Mouse (Mus musculus): Measurements from ENCODE around the gene Slc7a7. TPM values are rescaled to one million over a fixed set of nuclear protein-coding genes. Genes with fewer than 3 reads are reported as not detected.

Slc7a7 gene
- polyA plus RNA-seq, 1 experiment from 2014 or later: 4.5 TPM

GRCm38 (mm10) chr14:54401723-54402122, 15.9 kb downstream of the Slc7a7 start:
- H3K4me2 ChIP-seq: no peak overlapping the region
- no peak overlapping the region for H3K9ac ChIP-seq
- no peaks in the 10 kb centered on the region for H3K36me3 ChIP-seq
- H3K27me3 ChIP-seq: no peaks in the 10 kb centered on the region
- H3K27ac ChIP-seq (replicated peaks): no peak overlapping the region
- no peak overlapping the region for H3K4me3 ChIP-seq
- no peak for ATAC-seq (ENCODE audit: low FRiP score, low read depth)
- WGBS: 81% methylated on average over 3 of the region's 3 CpGs
- no peaks in the 10 kb centered on the region for H3K4me1 ChIP-seq (replicated peaks)
- no peaks in the 10 kb centered on the region for H3K9me3 ChIP-seq

GRCm38 (mm10) chr14:54398921-54399382, 18.6 kb downstream of the Slc7a7 start:
- ATAC-seq (ENCODE audit: low FRiP score, low read depth): no peak
- Histone ChIP-seq H3K27me3 (no peaks in the 10 kb centered on the region), H3K9me3 (no peaks in the 10 kb centered on the region), H3K4me2 (no peak overlapping the region), H3K4me3 (no peak overlapping the region), H3K27ac (replicated peaks) (no peak overlapping the region), H3K36me3 (no peaks in the 10 kb centered on the region), H3K9ac (no peak overlapping the region), H3K4me1 (replicated peaks) (no peaks in the 10 kb centered on the region)
- WGBS: 67% methylated on average over 8 of the region's 8 CpGs

- no peaks in the 10 kb centered on the region for H3K27me3 ChIP-seq
- no peak for ATAC-seq (ENCODE audit: low FRiP score, low read depth)
- no peak overlapping the region for H3K27ac ChIP-seq (replicated peaks)
- H3K9ac ChIP-seq: no peak overlapping the region
- no peaks in the 10 kb centered on the region for H3K36me3 ChIP-seq
- no peaks in the 10 kb centered on the region for H3K4me1 ChIP-seq (replicated peaks)
- 72% methylated on average over 7 of the region's 7 CpGs for WGBS
- H3K4me3 ChIP-seq: no peak overlapping the region
- no peaks in the 10 kb centered on the region for H3K9me3 ChIP-seq
- no peak overlapping the region for H3K4me2 ChIP-seq
Measured at GRCm38 (mm10) chr14:54398528-54398916, 19.1 kb downstream of the Slc7a7 start.

GRCm38 (mm10) chr14:54397872-54398527, 19.6 kb downstream of the Slc7a7 start:
- Histone ChIP-seq H3K27me3 (no peaks in the 10 kb centered on the region), H3K4me1 (replicated peaks) (no peaks in the 10 kb centered on the region), H3K36me3 (no peaks in the 10 kb centered on the region), H3K4me2 (no peak overlapping the region), H3K4me3 (no peak overlapping the region), H3K9ac (no peak overlapping the region), H3K27ac (replicated peaks) (no peak overlapping the region), H3K9me3 (no peaks in the 10 kb centered on the region)
- WGBS: 82% methylated on average over 7 of the region's 7 CpGs
- no peak for ATAC-seq (ENCODE audit: low FRiP score, low read depth)

GRCm38 (mm10) chr14:54396685-54397084, 20.9 kb downstream of the Slc7a7 start:
- Histone ChIP-seq H3K4me3 (no peak overlapping the region), H3K9ac (no peak overlapping the region), H3K4me1 (replicated peaks) (no peaks in the 10 kb centered on the region), H3K36me3 (no peaks in the 10 kb centered on the region), H3K9me3 (no peaks in the 10 kb centered on the region), H3K27me3 (no peaks in the 10 kb centered on the region), H3K27ac (replicated peaks) (no peak overlapping the region), H3K4me2 (no peak overlapping the region)
- 86% methylated on average over 7 of the region's 7 CpGs for whole genome bisulfite sequencing
- ATAC-seq (ENCODE audit: low FRiP score, low read depth): no peak

- Histone ChIP-seq H3K36me3 (no peaks in the 10 kb centered on the region), H3K4me1 (replicated peaks) (no peaks in the 10 kb centered on the region), H3K4me2 (no peak overlapping the region), H3K27ac (replicated peaks) (no peak overlapping the region), H3K27me3 (no peaks in the 10 kb centered on the region), H3K9ac (no peak overlapping the region), H3K4me3 (no peak overlapping the region), H3K9me3 (no peaks in the 10 kb centered on the region)
- no peak for ATAC-seq (ENCODE audit: low FRiP score, low read depth)
Measured at GRCm38 (mm10) chr14:54394309-54394708, 23.3 kb downstream of the Slc7a7 start.

- ATAC-seq (ENCODE audit: low FRiP score, low read depth): no peak
- 79% methylated on average over 3 of the region's 3 CpGs for WGBS
- Histone ChIP-seq H3K27me3 (no peaks in the 10 kb centered on the region), H3K27ac (replicated peaks) (no peak overlapping the region), H3K4me3 (no peak overlapping the region), H3K4me2 (no peak overlapping the region), H3K9ac (no peak overlapping the region), H3K9me3 (no peaks in the 10 kb centered on the region), H3K36me3 (no peaks in the 10 kb centered on the region), H3K4me1 (replicated peaks) (no peaks in the 10 kb centered on the region)
Measured at GRCm38 (mm10) chr14:54393794-54394193, 23.8 kb downstream of the Slc7a7 start.

GRCm38 (mm10) chr14:54390843-54391242, 26.7 kb downstream of the Slc7a7 start:
- no peak overlapping the region for H3K27ac ChIP-seq (replicated peaks)
- no peaks in the 10 kb centered on the region for H3K27me3 ChIP-seq
- ATAC-seq (ENCODE audit: low FRiP score, low read depth): no peak
- H3K9me3 ChIP-seq: no peaks in the 10 kb centered on the region
- no peaks in the 10 kb centered on the region for H3K36me3 ChIP-seq
- no peak overlapping the region for H3K9ac ChIP-seq
- no peaks in the 10 kb centered on the region for H3K4me1 ChIP-seq (replicated peaks)
- 71% methylated on average over 6 of the region's 6 CpGs for WGBS
- no peak overlapping the region for H3K4me2 ChIP-seq
- H3K4me3 ChIP-seq: no peak overlapping the region

- ATAC-seq (ENCODE audit: low FRiP score, low read depth): no peak
- no peaks in the 10 kb centered on the region for H3K27me3 ChIP-seq
- H3K4me3 ChIP-seq: no peak overlapping the region
- WGBS: 64% methylated on average over 6 of the region's 6 CpGs
- no peak overlapping the region for H3K4me2 ChIP-seq
- no peaks in the 10 kb centered on the region for H3K36me3 ChIP-seq
- H3K27ac ChIP-seq (replicated peaks): no peak overlapping the region
- H3K4me1 ChIP-seq (replicated peaks): no peaks in the 10 kb centered on the region
- no peaks in the 10 kb centered on the region for H3K9me3 ChIP-seq
- H3K9ac ChIP-seq: no peak overlapping the region
Measured at GRCm38 (mm10) chr14:54387546-54387945, 30.0 kb downstream of the Slc7a7 start.

GRCm38 (mm10) chr14:54385968-54386618, 31.5 kb downstream of the Slc7a7 start:
- H3K9me3 ChIP-seq: no peaks in the 10 kb centered on the region
- H3K4me1 ChIP-seq (replicated peaks): no peaks in the 10 kb centered on the region
- H3K4me2 ChIP-seq: no peak overlapping the region
- H3K36me3 ChIP-seq: no peaks in the 10 kb centered on the region
- 88% methylated on average over 7 of the region's 7 CpGs for WGBS
- no peaks in the 10 kb centered on the region for H3K27me3 ChIP-seq
- no peak overlapping the region for H3K4me3 ChIP-seq
- H3K9ac ChIP-seq: no peak overlapping the region
- H3K27ac ChIP-seq (replicated peaks): no peak overlapping the region
- no peak for ATAC-seq (ENCODE audit: low FRiP score, low read depth)

- Histone ChIP-seq H3K4me1 (replicated peaks) (no peaks in the 10 kb centered on the region), H3K36me3 (no peaks in the 10 kb centered on the region), H3K4me3 (no peak overlapping the region), H3K27me3 (no peaks in the 10 kb centered on the region), H3K4me2 (no peak overlapping the region), H3K9me3 (no peaks in the 10 kb centered on the region), H3K9ac (no peak overlapping the region), H3K27ac (replicated peaks) (no peak overlapping the region)
- 95% methylated on average over 8 of the region's 8 CpGs for WGBS
- no peak for ATAC-seq (ENCODE audit: low FRiP score, low read depth)
Measured at GRCm38 (mm10) chr14:54384396-54384795, 33.2 kb downstream of the Slc7a7 start.

GRCm38 (mm10) chr14:54383355-54383771, 34.2 kb downstream of the Slc7a7 start:
- WGBS: 60% methylated on average over 4 of the region's 4 CpGs
- no peak overlapping the region for H3K9ac ChIP-seq
- ATAC-seq (ENCODE audit: low FRiP score, low read depth): no peak
- H3K9me3 ChIP-seq: no peaks in the 10 kb centered on the region
- no peaks in the 10 kb centered on the region for H3K4me1 ChIP-seq (replicated peaks)
- no peaks in the 10 kb centered on the region for H3K27me3 ChIP-seq
- H3K27ac ChIP-seq (replicated peaks): no peak overlapping the region
- H3K4me3 ChIP-seq: no peak overlapping the region
- no peaks in the 10 kb centered on the region for H3K36me3 ChIP-seq
- no peak overlapping the region for H3K4me2 ChIP-seq

- Histone ChIP-seq H3K9me3 (no peaks in the 10 kb centered on the region), H3K36me3 (no peaks in the 10 kb centered on the region), H3K27me3 (no peaks in the 10 kb centered on the region), H3K4me3 (no peak overlapping the region), H3K27ac (replicated peaks) (no peak overlapping the region), H3K4me2 (no peak overlapping the region), H3K9ac (no peak overlapping the region), H3K4me1 (replicated peaks) (no peaks in the 10 kb centered on the region)
- ATAC-seq (ENCODE audit: low FRiP score, low read depth): no peak
- WGBS: 33% methylated on average over 9 of the region's 9 CpGs
Measured at GRCm38 (mm10) chr14:54382641-54383040, 34.9 kb downstream of the Slc7a7 start.
